Mouse (Mus musculus): ENCODE results near the gene Slc1a7.

Slc1a7 gene

DNA sequence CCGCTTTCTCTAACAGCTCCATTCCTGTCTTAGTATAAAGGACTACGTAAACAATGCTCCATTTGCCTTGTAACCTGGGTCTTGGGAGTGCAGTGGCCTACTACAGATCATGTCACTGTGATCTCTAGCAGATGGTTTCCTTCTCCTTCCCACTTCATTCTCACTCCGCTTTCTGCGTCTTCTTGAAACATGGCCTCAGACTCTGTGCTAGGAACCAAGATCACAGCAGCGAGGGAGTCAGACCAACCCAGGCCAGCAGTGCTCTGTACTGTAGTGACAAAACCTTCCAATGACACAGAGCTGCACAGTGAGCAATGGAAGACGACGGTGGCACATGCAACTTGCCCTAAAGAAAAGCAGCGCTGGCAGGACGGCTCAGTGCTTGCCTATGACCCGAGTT lies 87.7 kb downstream of the Slc1a7 start:
- no peak for DNase-seq (ENCODE audit: low spot score)

DNA sequence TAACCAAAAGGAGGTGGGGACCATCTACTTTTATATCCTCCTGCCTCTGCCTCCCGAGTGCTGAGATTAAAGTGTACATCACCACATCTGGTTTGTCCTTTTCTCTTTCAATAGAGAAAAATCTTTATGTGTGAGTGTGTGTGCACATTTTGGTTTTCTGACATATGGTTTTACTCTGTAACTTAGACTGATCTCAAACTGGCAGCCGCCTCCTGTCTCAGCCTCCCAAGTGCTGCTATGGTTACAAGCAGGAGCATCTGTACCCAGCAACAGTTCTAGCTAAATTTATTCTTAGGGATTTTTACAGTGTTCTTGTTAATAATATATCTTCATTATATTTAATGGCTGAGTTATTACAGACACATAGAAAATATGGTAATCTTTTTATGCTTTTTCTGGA lies 89.1 kb downstream of the Slc1a7 start:
- DNase-seq (ENCODE audit: low spot score) = no peak

GRCm38 (mm10) chr4:108058166-108058565 lies 90.0 kb downstream of the Slc1a7 start:
- DNase-seq (ENCODE audit: low spot score) = no peak

DNA sequence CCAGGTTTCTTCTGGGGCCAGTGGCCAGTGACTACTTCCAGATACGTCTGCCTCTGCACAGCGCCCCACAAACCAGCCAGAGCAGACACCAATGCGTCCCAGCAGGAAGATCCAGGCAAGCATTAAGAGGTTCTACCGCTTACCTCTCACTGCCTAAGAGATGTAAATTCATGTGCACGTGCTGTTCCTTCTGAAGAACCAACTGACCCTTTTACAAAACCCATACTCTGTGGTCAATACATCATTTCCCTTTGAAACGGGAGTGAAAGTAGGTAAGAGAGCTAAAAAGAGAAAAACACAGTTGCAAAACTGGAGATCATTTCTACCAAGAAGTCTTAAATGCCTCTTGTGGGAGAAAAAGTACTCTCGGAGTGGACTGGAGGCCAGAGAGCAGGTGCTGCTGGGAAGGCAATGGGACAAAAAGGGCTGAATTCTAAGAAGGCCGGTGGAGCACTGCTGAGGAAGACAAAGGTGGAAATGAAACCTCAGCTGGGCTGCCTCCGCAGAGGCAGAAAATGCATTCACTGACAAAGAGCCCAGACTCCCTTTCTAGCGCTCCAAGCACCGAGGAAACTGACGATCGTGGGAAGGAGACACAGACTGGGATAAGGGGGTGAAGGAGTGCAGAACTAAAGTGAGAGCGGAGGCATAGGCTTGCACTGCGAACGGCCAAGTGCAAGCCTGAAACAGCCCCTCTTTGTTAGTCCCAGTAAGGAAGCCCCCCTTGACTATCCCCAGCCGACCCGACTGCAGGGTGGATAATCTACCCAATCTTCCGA lies 91.7 kb downstream of the Slc1a7 start:
- DNase-seq (ENCODE audit: low spot score) = no peak

- DNase-seq (ENCODE audit: low spot score) = no peak
These were observed 92.6 kb downstream of the Slc1a7 start for GRCm38 (mm10) chr4:108060774-108061173.

GRCm38 (mm10) chr4:108062524-108062923 lies 94.4 kb downstream of the Slc1a7 start:
- DNase-seq (ENCODE audit: low spot score) = no peak

Measured in c-Kit-positive CD71-positive TER-119-positive erythroid progenitor cells, embryonic 14.5 days (primary cell).